Comparison of ENCODE assay signal across 9 mouse cellular contexts in genomic region chr2:149831459-149832245, GRCm38 (mm10). TPM values are rescaled to one million over a fixed set of nuclear protein-coding genes. Genes with fewer than 3 reads are reported as not detected.
DNase-seq lines count a peak whose midpoint lies in the region; ATAC-seq and TF ChIP-seq lines count a peak whose summit lies in the region.
"Had no signal": no experiment of that assay in that cellular context is flagged by ENCODE, and none has a peak within 500 bp of the region (broad histone marks: within the 10 kb centered on the region; RNA-seq: fewer than 3 reads in every experiment).

No protein-coding gene starts in this region.

- peak overlapping the region; percentile 77 for H3K9ac ChIP-seq in hindbrain, embryonic 14.5 days
- H3K9ac ChIP-seq in liver, postnatal 0 days (replicated peaks) = no peak overlapping the region
- H3K9ac ChIP-seq in stomach, embryonic 16.5 days (ENCODE audit: low read length) = peak overlapping the region; percentile 63; the same call in 1 of the 2 replicates
- H3K9ac ChIP-seq: liver, embryonic 14.5 days had no signal

- H3K4me3 ChIP-seq in hindbrain, embryonic 14.5 days (replicated peaks; ENCODE audit: low read length) = peak overlapping the region; percentile 61
- no peak overlapping the region for H3K4me3 ChIP-seq in liver, postnatal 0 days (ENCODE audit: low read depth, low read length)
- peak overlapping the region; percentile 57 for H3K4me3 ChIP-seq in stomach, embryonic 16.5 days (replicated peaks; ENCODE audit: low read length)

- no peaks in the 10 kb centered on the region for H3K9me3 ChIP-seq in hindbrain, embryonic 14.5 days (ENCODE audit: control insufficient read depth, low read length)
- no peaks in the 10 kb centered on the region for H3K9me3 ChIP-seq in liver, postnatal 0 days (ENCODE audit: low read length)
- H3K9me3 ChIP-seq in stomach, embryonic 16.5 days (replicated peaks; ENCODE audit: control insufficient read depth, low read length) = no peaks in the 10 kb centered on the region

- no peak for TF ChIP-seq CTCF in liver, postnatal 0 days (IDR thresholded peaks at IDR 0.05; ENCODE audit: low read depth)

- 1% methylated on average over 29 of the region's 29 CpGs for WGBS in hindbrain, embryonic 14.5 days
- 2% methylated on average over 29 of the region's 29 CpGs for WGBS in liver, postnatal 0 days (ENCODE audit: insufficient replicate concordance)
- WGBS in stomach, embryonic 16.5 days = 2% methylated on average over 29 of the region's 29 CpGs

- no peak for TF ChIP-seq EP300 in liver, postnatal 0 days (IDR thresholded peaks at IDR 0.05; ENCODE audit: low read depth)

- peaks cover 21% of the 10 kb centered on the region for H3K27me3 ChIP-seq in hindbrain, embryonic 14.5 days (ENCODE audit: control insufficient read depth, insufficient read depth, low read length)
- H3K27me3 ChIP-seq in liver, postnatal 0 days (ENCODE audit: insufficient read depth, low read length) = peaks cover 38% of the 10 kb centered on the region
- peaks cover 37% of the 10 kb centered on the region for H3K27me3 ChIP-seq in stomach, embryonic 16.5 days (ENCODE audit: control insufficient read depth, insufficient read depth, low read length)

- ATAC-seq in hindbrain, embryonic 14.5 days (ENCODE audit: low FRiP score) = 0 out of 2 replicates have a peak, but pooled peaks have one; percentile 13
- ATAC-seq in liver, postnatal 0 days = no peak
- ATAC-seq in stomach, embryonic 16.5 days (ENCODE audit: insufficient read depth, low FRiP score) = no peak

- peak overlapping the region; percentile 97 for H3K4me2 ChIP-seq in hindbrain, embryonic 14.5 days (replicated peaks)
- H3K4me2 ChIP-seq in liver, postnatal 0 days (ENCODE audit: low read depth, low read length) = 0 out of 2 replicates have a peak overlapping the region, but pooled peaks have one; percentile 40
- peak overlapping the region; percentile 91 for H3K4me2 ChIP-seq in stomach, embryonic 16.5 days (ENCODE audit: low read depth, low read length)

- peak overlapping the region; percentile 55; the same call in 1 of the 2 replicates for H3K27ac ChIP-seq in hindbrain, embryonic 14.5 days
- H3K27ac ChIP-seq in liver, postnatal 0 days (ENCODE audit: low read depth) = no peak overlapping the region
- no peak overlapping the region for H3K27ac ChIP-seq in stomach, embryonic 16.5 days (ENCODE audit: low read length)
- H3K27ac ChIP-seq: liver, embryonic 14.5 days had no signal

- 0 out of 2 replicates have a peak, but pooled peaks cover 4% of the 10 kb centered on the region for H3K4me1 ChIP-seq in hindbrain, embryonic 14.5 days (replicated peaks; ENCODE audit: control insufficient read depth, insufficient read depth, low read length)
- no peaks in the 10 kb centered on the region for H3K4me1 ChIP-seq in liver, postnatal 0 days (ENCODE audit: insufficient read depth)
- H3K4me1 ChIP-seq in stomach, embryonic 16.5 days (ENCODE audit: control insufficient read depth, insufficient read depth, low read length) = peaks cover 14% of the 10 kb centered on the region

- no peaks in the 10 kb centered on the region for H3K36me3 ChIP-seq in hindbrain, embryonic 14.5 days (replicated peaks; ENCODE audit: control insufficient read depth, insufficient read depth)
- no peaks in the 10 kb centered on the region for H3K36me3 ChIP-seq in liver, postnatal 0 days (replicated peaks; ENCODE audit: insufficient read depth, low read length)
- no peaks in the 10 kb centered on the region for H3K36me3 ChIP-seq in stomach, embryonic 16.5 days (ENCODE audit: control insufficient read depth, insufficient read depth, low read length)

- DNase-seq in layer of hippocampus, adult 11-12 months (ENCODE audit: low spot score) = peak; percentile 15
- DNase-seq in layer of hippocampus, adult 9-10 months (ENCODE audit: low spot score) = no peak
- DNase-seq in cerebellum, postnatal 36 days = peak; percentile 55 to 67
- DNase-seq in hindbrain, embryonic 14.5 days (ENCODE audit: low spot score) = no peak
- no peak for DNase-seq in liver, postnatal 0 days
- DNase-seq in spleen, postnatal 14 days (ENCODE audit: low spot score in 2 of 2) = no peak
- no peak for DNase-seq in thymus, postnatal 25 days

RNA-seq across cellular contexts. Expression of gene C530025M09Rik, which starts 0.6 kb away (rescaled TPM):
- polyA plus RNA-seq in hindbrain, embryonic 14.5 days (2014; fragmentation: Nextera tagmentation; extraction: Ambion mirVana) = 2.0 and 2.1 TPM in 2 replicates
- polyA plus RNA-seq in liver, postnatal 0 days (2015; fragmentation: Nextera tagmentation; extraction: Ambion mirVana) = not detected in 2 replicates
- not detected in 2 replicates for polyA plus RNA-seq in stomach, embryonic 16.5 days (2015; fragmentation: Nextera tagmentation; extraction: Ambion mirVana)
- polyA plus RNA-seq: liver, embryonic 14.5 days had no signal

RNA-seq across cellular contexts. Expression of gene Syndig1, which starts 2.6 kb away (rescaled TPM):
- polyA plus RNA-seq in hindbrain, embryonic 14.5 days (2014; fragmentation: Nextera tagmentation; extraction: Ambion mirVana) = 54.4 and 56.0 TPM in 2 replicates
- polyA plus RNA-seq in liver, postnatal 0 days (2015; fragmentation: Nextera tagmentation; extraction: Ambion mirVana) = 0.08 TPM in 1 of 2 replicates, not detected in the other
- polyA plus RNA-seq in stomach, embryonic 16.5 days (2015; fragmentation: Nextera tagmentation; extraction: Ambion mirVana) = 10.7 and 12.1 TPM in 2 replicates

Comparison
In these comparisons a context has a peak if more than half of its experiments do, and no peak if none do; other contexts are left out.
1. DNase-seq: peak in layer of hippocampus, adult 11-12 months (single experiment) and cerebellum, postnatal 36 days (2 of 2); none in layer of hippocampus, adult 9-10 months (single experiment), hindbrain, embryonic 14.5 days (single experiment), liver, postnatal 0 days (single experiment), spleen, postnatal 14 days (0 of 2) and thymus, postnatal 25 days (single experiment).
2. H3K4me2 ChIP-seq: peak in every context shown above with its lines; median percentile 97 in hindbrain, embryonic 14.5 days; 91 in stomach, embryonic 16.5 days; 40 in liver, postnatal 0 days.
3. RNA of gene Syndig1, which starts 2.6 kb away (polyA plus RNA-seq): 54.4 to 56.0 TPM in hindbrain, embryonic 14.5 days and 10.7 to 12.1 TPM in stomach, embryonic 16.5 days; 0.08 TPM in liver, postnatal 0 days; every median in the first group is over 10 times any median in the second.